In the genomic region with DNA sequence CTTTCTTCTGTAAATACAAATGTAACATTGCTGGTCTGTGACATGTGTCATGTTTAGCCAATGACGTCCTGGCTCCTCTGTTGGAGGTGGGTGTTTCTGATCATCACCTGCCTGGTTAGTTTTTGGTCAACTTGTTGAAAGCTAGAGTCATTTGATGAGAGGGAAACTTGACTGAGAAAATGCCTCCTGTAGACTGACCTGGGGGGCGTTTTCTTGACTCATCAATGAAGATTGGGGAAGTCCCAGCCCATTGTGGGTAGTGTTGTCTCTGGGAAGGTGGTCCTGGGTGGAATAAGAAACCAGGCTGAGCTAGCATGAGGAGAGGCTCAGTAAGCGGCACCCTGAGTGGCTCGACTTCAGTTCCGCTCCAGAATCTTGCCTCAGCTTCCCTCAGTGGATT, we compare ENCODE assay signal across 22 mouse cellular contexts. TPM values are rescaled to one million over a fixed set of nuclear protein-coding genes. Genes with fewer than 3 reads are reported as not detected.
DNase-seq lines count a peak whose midpoint lies in the region; ATAC-seq and TF ChIP-seq lines count a peak whose summit lies in the region.
"Had no signal": no experiment of that assay in that cellular context is flagged by ENCODE, and none has a peak within 500 bp of the region (broad histone marks: within the 10 kb centered on the region; RNA-seq: fewer than 3 reads in every experiment).

No protein-coding gene starts in this region.

- no peak for TF ChIP-seq CTCF in CH12.LX (conservative IDR thresholded peaks at IDR 0.05 in 1 of 2, IDR thresholded peaks at IDR 0.05 in 1 of 2; ENCODE audit: low read depth in 2 of 2, low read length in 2 of 2)

- no peaks in the 10 kb centered on the region for H3K4me1 ChIP-seq in forebrain, embryonic 11.5 days (replicated peaks; ENCODE audit: control insufficient read depth, insufficient read depth, low read length)
- no peaks in the 10 kb centered on the region for H3K4me1 ChIP-seq in forebrain, embryonic 15.5 days
- H3K4me1 ChIP-seq in CH12.LX (ENCODE audit: control insufficient read depth in 1 of 2, insufficient read depth in 2 of 2) = peaks cover 23 to 49% of the 10 kb centered on the region in 2 experiments

- intact Hi-C loops in heart, postnatal 36 days (cut with DNase I) = no loop called here

- no peak for ATAC-seq in forebrain, embryonic 11.5 days (replicated peaks; ENCODE audit: low FRiP score)
- ATAC-seq in forebrain, embryonic 15.5 days (replicated peaks) = no peak
- ATAC-seq: activated CD4-positive, CD25-positive, alpha-beta regulatory T cell, adult 4 months; CD4-positive, CD25-positive, alpha-beta regulatory T cell, adult 4 months; Patski had no signal

- H3K4me2 ChIP-seq in forebrain, embryonic 11.5 days (ENCODE audit: low read depth, low read length, severe bottlenecking) = no peak overlapping the region
- H3K4me2 ChIP-seq in forebrain, embryonic 15.5 days (replicated peaks) = no peak overlapping the region
- H3K4me2 ChIP-seq in CH12.LX (ENCODE audit: insufficient read depth, low read depth, poor library complexity, severe bottlenecking) = no peak overlapping the region

- peaks cover 75% of the 10 kb centered on the region for H3K79me2 ChIP-seq in CH12.LX (replicated peaks; ENCODE audit: control insufficient read depth, extremely low read depth, insufficient read depth, poor library complexity, severe bottlenecking)

- no peak for TF ChIP-seq RAD21 in CH12.LX (IDR thresholded peaks at IDR 0.05; ENCODE audit: low read depth, low read length)

- no peaks in the 10 kb centered on the region for H3K27me3 ChIP-seq in forebrain, embryonic 11.5 days (ENCODE audit: control insufficient read depth, insufficient read depth, low read length)
- H3K27me3 ChIP-seq in forebrain, embryonic 15.5 days = no peaks in the 10 kb centered on the region
- H3K27me3 ChIP-seq in CH12.LX (replicated peaks) = no peaks in the 10 kb centered on the region
- H3K27me3 ChIP-seq: Patski had no signal

- TF ChIP-seq POLR2A in CH12.LX (IDR thresholded peaks at IDR 0.05; ENCODE audit: low read depth, low read length) = no peak

- 96% methylated on average over 5 of the region's 5 CpGs for WGBS in forebrain, embryonic 11.5 days
- 93% methylated on average over 5 of the region's 5 CpGs for WGBS in forebrain, embryonic 15.5 days

- H3K9me3 ChIP-seq in forebrain, embryonic 11.5 days (ENCODE audit: control insufficient read depth, low read length) = no peaks in the 10 kb centered on the region
- H3K9me3 ChIP-seq in forebrain, embryonic 15.5 days = no peaks in the 10 kb centered on the region
- H3K9me3 ChIP-seq in CH12.LX (replicated peaks; ENCODE audit: low read length) = no peaks in the 10 kb centered on the region
- H3K9me3 ChIP-seq: G1E had no signal

- dilution Hi-C loops in CH12.LX (cut with MboI; ENCODE audit: extremely low pct_ligation_motif_present, extremely low pct_unique_long_range_greater_than_20kb, low sequenced_read_pairs) = no loop called here

- no peak; the same call in 1 of the 2 replicates for TF ChIP-seq EP300 in CH12.LX (IDR thresholded peaks at IDR 0.05; ENCODE audit: low read length)

- H3K27ac ChIP-seq in forebrain, embryonic 11.5 days (ENCODE audit: low read depth, low read length) = no peak overlapping the region
- no peak overlapping the region for H3K27ac ChIP-seq in forebrain, embryonic 15.5 days (replicated peaks)
- no peak overlapping the region for H3K27ac ChIP-seq in CH12.LX (ENCODE audit: insufficient read depth, low read depth)

- no peak overlapping the region for H3K9ac ChIP-seq in forebrain, embryonic 11.5 days (ENCODE audit: low read length)
- no peak overlapping the region for H3K9ac ChIP-seq in forebrain, embryonic 15.5 days (replicated peaks)
- no peak overlapping the region for H3K9ac ChIP-seq in CH12.LX (ENCODE audit: insufficient read depth, low read depth)

- no peak overlapping the region for H3K4me3 ChIP-seq in forebrain, embryonic 11.5 days (ENCODE audit: low read depth, low read length)
- H3K4me3 ChIP-seq in forebrain, embryonic 15.5 days = no peak overlapping the region
- no peak overlapping the region for H3K4me3 ChIP-seq in CH12.LX (replicated peaks in 1 of 3; ENCODE audit: low read depth in 2 of 3, low read length in 2 of 3, poor library complexity in 1 of 3)

- DNase-seq in forebrain, embryonic 11.5 days (ENCODE audit: low spot score) = peak; percentile 20
- DNase-seq in heart, adult 11 months = peak; percentile 85
- no peak for DNase-seq in heart, postnatal 36 days
- peak; percentile 50 for DNase-seq in CH12.LX (ENCODE audit: extremely low read depth)
- no peak for DNase-seq in right cerebral cortex, postnatal 4 days
- DNase-seq: adrenal gland, adult 2 months; adrenal gland, adult 8-10 months; adrenal gland, postnatal 10 days; adrenal gland, postnatal 14 days; adrenal gland, postnatal 25 days; adrenal gland, postnatal 36 days; B cell, adult 2 months; cerebellum, adult 11 months; cerebellum, adult 11-12 months; cerebellum, adult 18-20 months; cerebellum, adult 2 months had no signal

- in situ Hi-C loops in CH12.LX (cut with MboI; ENCODE audit: low pct_ligation_motif_present, low pct_unique_long_range_greater_than_20kb, low sequenced_read_pairs) = no loop called here

- no peaks in the 10 kb centered on the region for H3K36me3 ChIP-seq in forebrain, embryonic 11.5 days (ENCODE audit: control insufficient read depth, insufficient read depth, low read length)
- no peaks in the 10 kb centered on the region for H3K36me3 ChIP-seq in forebrain, embryonic 15.5 days
- peaks cover 13 to 70% of the 10 kb centered on the region in 2 experiments for H3K36me3 ChIP-seq in CH12.LX (replicated peaks in 1 of 2; ENCODE audit: control insufficient read depth in 1 of 2, insufficient read depth in 1 of 2, low read length in 1 of 2)

TF ChIP-seq in CH12.LX, 34 proteins besides CTCF, POLR2A, EP300 and RAD21:
- TF ChIP-seq MAFK (IDR thresholded peaks at IDR 0.05; ENCODE audit: insufficient replicate concordance, low read length) (0 out of 2 replicates have a peak, but pooled peaks have one; percentile 9), ZMIZ1 (IDR thresholded peaks at IDR 0.05; ENCODE audit: low read depth, low read length) (no peak), BHLHE40 (IDR thresholded peaks at IDR 0.05; ENCODE audit: low read depth, low read length) (0 out of 2 replicates have a peak, but pooled peaks have one; percentile 18)

RNA-seq across cellular contexts. Expression of gene Zfp827, which starts 16.4 kb away (rescaled TPM):
- 11.7 and 13.1 TPM in 2 replicates for polyA plus RNA-seq in forebrain, embryonic 11.5 days (2014; fragmentation: Nextera tagmentation; extraction: Ambion mirVana)
- 10.9 and 11.5 TPM in 2 replicates for polyA plus RNA-seq in forebrain, embryonic 15.5 days (2015; fragmentation: Nextera tagmentation; extraction: Ambion mirVana)
- 10 to 100 TPM in 1 of 2 experiments, 1 to 10 TPM in 1; 10.0 to 17.2 TPM for total RNA-seq in heart, postnatal 36 days (2021)
- total RNA-seq in CH12.LX (2012; rRNA removed) (6.8 and 7.8 TPM in 2 replicates), CH12.LX (2014; rRNA removed) (4.3 and 4.5 TPM in 2 replicates)
- polyA plus RNA-seq in CH12.LX (2012; ENCODE audit: insufficient read length, low read depth) = 9.0 and 11.1 TPM in 2 replicates
- total RNA-seq: MEL had no signal

Comparison
In these comparisons a context has a peak if more than half of its experiments do, and no peak if none do; other contexts are left out.
1. DNase-seq: peak in forebrain, embryonic 11.5 days (single experiment), heart, adult 11 months (single experiment) and CH12.LX (single experiment); none in heart, postnatal 36 days (0 of 2) and right cerebral cortex, postnatal 4 days (single experiment).